Mouse (Mus musculus) bone marrow, adult 2 months (tissue): ENCODE measurements at regions not wholly inside any gene's neighbourhood (a gene's known extent, or its start where the extent isn't known, plus 50 kb on each side); places are given as distances from the start of the nearest gene placed in this dataset.

Experiments used
- CTCF ChIP-seq: fragments of 200-500 bp; IDR thresholded peaks from 2 replicates; pipeline ENCODE4 v1.5.1; 2011; ENCODE audit warnings: low read length, control low read depth; ENCODE audit not compliant: control insufficient read depth, insufficient read depth
- POLR2A ChIP-seq: fragments of 200-500 bp; IDR thresholded peaks from 2 replicates; pipeline ENCODE4 v1.6.1; 2011; ENCODE audit warnings: low read depth, mild to moderate bottlenecking, control low read depth, low read length, borderline replicate concordance; ENCODE audit not compliant: control insufficient read depth

DNA sequence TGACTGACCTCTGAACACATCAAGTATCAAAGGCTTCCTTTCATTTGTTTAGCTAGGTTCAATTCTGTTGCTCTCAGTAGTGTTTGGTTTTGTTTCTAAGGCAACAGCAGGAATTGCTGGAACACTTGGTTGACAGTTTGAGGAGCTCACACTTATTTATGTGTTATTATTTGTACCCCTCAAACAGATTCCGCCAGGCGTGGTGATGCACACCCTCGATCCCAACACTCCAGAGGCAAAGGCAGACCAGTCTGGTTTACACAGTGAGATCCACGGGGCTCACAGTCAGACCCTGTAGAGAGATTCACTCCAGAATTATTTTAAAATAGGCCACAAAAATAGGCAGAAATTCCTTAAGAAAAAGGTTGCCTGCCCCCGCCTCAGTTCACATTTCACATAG lies 186.9 kb upstream of the Mkln1 start:
- no peak for TF ChIP-seq CTCF
- no peak for TF ChIP-seq POLR2A
